Mouse (Mus musculus) cerebellum, adult 9-10 months (tissue): ENCODE results near the gene Atpif1.
"Not testable (repeated sequence)": the region's sequence is repeated elsewhere in the genome, so short reads cannot be mapped to it uniquely, and the experiment has no call there.

Experiments
- DNase-seq: peaks from one replicate; pipeline ENCODE4 v3.0.0; 2022

The Atpif1 gene

GRCm38 (mm10) chr4:132532981-132533916 is at the start of gene Atpif1:
Gene Atpif1, minus strand, starts transcription at chr4:132533659.
- DNase-seq, result peak; percentile 89

DNA sequence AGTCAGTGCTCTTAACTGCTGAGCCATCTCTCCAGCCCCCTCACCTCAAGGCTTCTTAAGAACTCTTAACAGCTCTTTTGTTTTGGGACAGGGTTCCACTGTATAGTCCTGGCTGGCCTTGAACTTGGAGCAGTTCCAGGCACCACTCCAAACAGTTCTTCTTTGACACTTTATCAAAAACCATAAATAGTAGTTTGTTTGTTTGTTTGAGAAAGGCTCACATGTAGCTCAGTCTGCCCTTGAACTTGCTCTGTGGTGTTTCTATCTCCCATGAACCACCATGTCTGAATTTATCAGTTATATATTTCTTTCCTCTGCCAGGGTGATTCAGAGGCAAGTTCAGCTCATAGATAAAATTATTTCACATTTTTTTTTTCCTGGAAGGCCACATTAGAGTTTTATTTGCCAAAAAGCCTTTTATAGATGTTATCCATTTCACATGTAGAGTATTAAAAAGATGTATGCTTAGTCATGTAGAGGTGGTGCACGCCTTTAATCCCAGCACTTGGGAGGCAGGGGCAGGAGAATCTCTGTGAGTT is 41.4 kb upstream of the Atpif1 start:
- DNase-seq, result no peak

GRCm38 (mm10) chr4:132573327-132573726 is 39.9 kb upstream of the Atpif1 start:
- DNase-seq, result no peak

DNA sequence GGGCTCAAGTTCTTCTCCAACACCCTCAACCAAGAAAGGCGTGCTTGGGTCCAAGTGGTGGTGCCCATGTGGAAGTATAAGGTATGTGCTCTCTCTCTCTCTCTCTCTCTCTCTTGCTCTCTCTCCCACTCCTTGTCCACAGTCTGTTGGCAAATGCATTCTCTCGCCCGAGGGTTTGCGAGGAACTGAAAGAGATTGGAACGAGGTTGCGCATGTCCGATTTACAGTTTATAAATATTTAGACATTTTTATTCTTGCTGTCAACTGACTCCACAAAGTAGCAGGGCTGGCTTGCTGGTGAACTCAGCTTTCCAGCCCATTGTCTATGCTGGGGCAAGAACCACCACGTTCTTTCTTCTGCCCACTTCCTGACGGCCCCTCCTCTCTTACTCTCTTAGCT is 37.7 kb upstream of the Atpif1 start:
- DNase-seq, result no peak

DNA sequence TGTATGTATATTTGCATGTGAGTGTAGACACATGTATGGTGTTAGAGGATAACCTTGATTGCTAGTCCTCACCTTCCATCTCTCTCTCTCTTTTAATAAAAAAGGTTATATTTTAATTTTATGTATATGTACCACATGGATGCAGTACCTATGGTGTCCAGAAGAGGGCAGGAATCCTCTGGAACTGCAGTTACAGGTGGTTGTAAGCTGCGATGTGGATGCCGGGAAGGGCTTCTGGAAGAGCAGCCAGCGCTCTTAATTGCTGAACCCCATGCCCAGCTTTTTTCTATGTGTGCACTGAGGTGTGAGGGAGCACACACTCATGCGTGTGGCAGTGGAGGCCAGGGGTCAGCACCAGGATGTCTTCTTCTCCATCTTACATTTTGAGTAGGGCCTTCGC is 35.7 kb upstream of the Atpif1 start:
- no peak for DNase-seq

DNA sequence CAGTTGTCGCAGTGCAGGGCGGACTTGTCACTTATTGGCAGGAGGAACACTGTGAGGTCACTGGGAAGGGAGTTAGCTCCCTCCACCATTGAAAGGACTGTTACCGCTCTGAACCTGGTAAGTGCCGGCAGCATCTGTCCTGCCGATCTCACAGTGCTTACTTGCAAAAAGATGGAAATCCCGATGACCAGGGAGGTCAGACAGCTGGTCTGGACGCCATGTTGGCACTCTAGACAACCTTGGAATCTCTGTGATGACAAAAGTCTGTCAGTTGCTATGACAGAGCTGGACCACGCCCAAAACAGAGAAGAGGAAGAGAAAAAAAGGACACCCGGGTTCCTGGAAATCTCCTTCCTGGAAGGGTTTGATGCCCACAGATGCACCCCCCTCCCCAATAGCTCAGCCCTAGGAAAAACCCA is 33.9 kb upstream of the Atpif1 start:
- no peak for DNase-seq

DNA sequence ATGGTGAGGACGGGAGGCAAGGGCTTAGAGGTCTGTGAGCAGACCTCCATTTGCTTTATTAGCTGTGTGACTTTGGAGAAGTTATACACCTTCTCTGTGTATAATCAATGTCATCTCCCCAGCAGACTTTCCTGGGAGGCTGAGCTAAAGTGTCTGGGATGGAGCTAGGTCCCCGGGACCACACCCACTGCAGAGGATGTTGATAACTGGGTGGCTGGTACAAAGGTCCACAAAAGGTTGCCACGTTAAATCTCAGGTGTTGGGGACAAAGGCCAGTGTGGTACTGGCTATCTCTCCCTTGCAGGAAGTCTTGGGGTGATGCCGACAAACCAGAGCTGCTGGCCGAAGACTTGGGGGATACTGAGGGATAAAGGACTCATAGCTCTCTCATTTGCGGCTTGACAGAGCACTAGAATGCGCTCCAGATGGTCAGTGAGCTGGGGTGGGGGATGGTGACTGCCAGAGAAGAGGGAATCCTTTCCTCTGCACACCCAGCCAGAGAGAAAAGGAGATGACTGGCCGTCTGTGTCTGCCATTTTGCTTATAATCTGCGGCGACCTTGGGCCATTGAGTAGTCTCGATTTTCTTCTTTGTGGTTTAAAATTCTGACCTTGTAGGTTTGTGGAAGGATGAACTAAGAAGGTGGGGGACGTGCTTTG is 31.8 kb upstream of the Atpif1 start:
- DNase-seq, result no peak

DNA sequence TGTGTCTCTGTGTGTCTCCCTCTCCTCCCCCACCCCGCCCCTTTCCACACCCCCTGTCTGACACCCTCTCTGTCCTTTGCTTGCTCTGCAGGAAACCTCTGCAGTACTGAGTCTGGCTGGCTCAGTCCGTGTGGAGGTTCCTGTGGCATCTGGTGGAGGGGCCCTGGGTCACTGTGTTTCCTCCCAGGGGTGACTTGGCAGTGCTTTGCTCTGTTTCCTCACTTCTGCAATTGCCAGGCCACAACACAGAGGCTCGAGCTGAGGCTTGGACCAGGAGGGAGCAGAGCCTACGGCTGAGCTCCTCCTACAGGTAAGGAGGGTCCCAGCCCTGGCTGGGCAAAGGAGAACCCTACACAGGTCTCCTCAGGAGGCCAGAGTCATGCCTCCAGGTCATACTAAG is 30.5 kb upstream of the Atpif1 start, which contains the start of gene Ptafr:
TSS of gene Ptafr (plus strand) at position 103 of the 400 bp plus-strand sequence.
- no peak for DNase-seq

DNA sequence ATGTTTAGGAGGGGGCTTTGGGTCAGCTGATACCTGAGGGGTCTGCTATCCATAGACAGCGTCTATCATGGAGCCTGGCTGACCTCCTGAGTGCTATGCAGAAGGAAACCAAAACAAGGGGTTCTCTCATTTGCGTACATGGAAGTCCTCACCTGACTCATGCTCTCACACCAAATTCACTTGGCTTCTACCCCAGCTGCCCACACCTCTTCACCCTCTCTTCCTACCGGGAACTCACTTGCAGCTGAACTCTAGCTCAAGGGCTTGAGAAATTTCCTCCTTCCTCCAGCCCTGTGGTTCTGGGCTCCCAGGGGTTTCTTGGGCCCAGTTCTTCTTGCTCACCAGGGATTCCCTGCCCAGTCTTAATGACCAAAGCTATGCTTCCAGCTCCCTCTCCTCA is 29.8 kb upstream of the Atpif1 start:
- DNase-seq, result no peak

DNA sequence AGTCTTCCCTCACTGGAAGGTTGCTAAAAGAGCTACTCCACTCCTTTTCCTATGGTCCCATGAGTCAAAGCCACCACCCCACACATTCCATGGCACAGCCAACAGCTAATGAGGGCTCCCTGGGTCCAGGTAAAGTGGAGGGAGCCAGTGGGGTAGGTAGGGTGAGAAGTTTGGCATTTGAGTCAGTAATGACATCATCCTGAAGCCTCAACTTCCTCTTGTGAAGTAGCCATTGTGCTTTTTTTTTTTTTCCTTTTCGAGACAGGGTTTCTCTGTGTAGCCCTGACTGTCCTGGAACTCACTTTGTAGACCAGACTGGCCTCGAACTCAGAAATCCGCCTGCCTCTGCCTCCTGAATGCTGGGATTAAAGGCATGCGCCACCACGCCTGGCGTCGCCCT is 22.1 kb upstream of the Atpif1 start:
- DNase-seq, result not testable (repeated sequence)

DNA sequence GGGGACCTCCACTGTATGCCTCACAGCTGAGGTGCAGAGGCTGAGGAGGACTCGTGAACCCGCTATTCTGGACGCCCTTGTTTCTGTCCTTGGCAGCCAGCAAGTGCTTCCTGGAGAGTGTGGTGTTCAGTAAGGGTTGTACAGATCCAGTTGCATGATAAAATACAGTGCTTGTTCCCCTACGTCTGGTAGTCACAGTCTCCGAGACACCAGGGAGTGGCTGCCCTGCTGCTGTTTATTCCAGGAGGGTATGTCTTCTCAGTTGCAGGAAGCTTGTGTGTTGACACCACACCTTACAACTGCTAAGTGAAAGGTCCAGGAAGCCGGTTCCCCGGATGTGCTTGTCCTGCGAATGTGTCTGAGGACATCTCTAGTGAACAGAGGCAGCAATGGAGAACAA is 21.2 kb upstream of the Atpif1 start:
- DNase-seq, result no peak

- no peak for DNase-seq
These were observed 20.8 kb upstream of the Atpif1 start for GRCm38 (mm10) chr4:132554221-132554620.

DNA sequence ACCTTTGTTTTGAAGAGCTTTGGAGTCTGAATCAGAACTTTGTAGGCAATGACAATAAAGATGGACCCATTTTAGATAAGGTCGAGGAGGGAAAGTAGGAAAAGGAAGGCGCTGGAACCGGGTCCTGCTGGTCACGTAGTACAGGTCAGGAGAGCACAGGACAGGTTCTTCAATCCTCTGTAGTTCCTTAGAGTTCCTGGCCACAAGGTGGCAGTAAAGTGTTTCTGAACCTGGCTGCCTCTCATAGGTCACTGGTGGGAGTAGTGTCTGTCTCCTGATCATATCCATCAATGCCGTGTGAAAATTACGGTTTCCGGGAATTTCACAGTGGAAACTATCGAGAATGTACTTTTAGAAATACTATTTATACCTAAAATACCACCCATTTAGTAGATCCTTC is 12.4 kb upstream of the Atpif1 start:
- DNase-seq, result peak; percentile 73

DNA sequence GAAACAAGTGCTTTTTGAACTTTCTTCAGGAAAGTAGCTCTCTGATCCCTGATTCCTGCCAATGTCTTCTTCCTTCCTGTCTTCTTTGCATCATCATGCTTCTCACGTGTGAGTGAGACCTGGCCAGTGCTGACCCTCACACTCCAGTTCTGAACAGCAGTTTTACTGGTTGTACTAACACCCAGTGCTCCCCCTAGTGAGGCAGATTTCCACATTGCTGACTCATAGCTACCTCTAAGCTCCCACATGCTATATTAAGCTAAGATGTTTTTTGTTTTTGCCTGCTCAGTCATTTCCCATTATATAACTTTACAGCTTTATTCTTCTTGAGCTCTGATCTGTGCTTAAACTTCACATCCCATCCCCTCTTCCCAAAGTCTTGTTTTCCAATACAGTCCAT is 9.3 kb upstream of the Atpif1 start:
- no peak for DNase-seq

DNA sequence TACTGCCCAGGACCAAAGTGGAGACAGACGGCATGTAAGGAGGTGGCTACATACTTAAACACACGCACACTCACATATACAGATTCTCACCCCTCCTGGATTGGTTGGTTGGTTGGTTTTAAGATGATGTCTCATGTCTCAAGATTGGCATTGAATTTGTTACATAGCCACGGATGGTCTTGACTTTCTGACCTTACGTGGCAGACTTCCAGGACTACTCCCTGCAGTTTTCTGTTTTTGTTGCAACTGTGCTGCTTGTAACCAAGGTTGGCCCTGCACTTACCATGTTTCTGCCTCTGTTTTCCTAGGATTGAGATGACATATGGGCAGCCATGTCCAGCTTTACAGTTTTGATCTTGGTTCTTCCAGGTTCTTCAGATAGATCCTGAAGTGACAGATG is 8.0 kb upstream of the Atpif1 start:
- DNase-seq, result no peak

GRCm38 (mm10) chr4:132539481-132539880 is 6.0 kb upstream of the Atpif1 start:
- DNase-seq, result no peak

- DNase-seq, result peak; percentile 93
These were observed 2.1 kb upstream of the Atpif1 start, which contains the start of gene Dnajc8 for GRCm38 (mm10) chr4:132535406-132536121. Gene Dnajc8, plus strand, starts transcription at chr4:132535550.

GRCm38 (mm10) chr4:132532496-132532895 is 963 bp downstream of the Atpif1 start:
- DNase-seq, result peak; percentile 52

DNA sequence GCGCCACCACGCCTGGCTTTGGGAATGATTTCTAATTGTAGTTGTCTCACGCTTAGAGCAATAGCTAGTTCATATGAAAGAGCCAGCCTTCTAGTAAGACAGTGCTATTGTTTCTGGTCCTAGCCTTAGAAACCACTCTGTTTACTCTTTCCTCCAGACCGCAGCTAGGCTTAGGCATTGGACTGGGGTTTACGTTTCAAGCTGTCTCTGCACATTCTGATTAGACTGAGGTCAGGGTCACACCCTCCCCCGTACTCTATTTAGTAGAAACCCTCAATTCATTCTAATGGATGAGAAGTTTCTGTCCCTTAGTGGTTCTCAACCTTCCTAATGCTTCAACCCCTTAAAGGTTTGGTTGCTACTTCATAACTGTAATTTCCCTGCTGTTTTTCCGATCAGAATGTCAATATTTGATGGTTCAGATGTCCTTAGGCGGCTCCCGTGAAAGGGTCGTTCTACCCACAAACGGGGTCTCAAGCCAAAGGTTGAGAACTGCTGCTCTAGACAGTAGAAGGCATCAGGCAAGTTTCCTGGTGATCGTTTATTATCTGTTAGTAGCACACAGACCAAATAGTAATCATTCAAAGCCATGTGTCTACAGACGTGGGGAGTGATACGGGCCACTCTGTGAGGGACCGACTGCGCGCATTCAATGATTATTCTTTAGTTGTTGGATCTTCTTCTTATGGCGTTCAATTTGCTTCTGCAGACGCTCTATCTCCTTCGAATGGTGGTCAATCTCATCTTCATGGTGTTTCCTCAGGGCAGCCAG is 3.2 kb downstream of the Atpif1 start:
- DNase-seq, result no peak

DNA sequence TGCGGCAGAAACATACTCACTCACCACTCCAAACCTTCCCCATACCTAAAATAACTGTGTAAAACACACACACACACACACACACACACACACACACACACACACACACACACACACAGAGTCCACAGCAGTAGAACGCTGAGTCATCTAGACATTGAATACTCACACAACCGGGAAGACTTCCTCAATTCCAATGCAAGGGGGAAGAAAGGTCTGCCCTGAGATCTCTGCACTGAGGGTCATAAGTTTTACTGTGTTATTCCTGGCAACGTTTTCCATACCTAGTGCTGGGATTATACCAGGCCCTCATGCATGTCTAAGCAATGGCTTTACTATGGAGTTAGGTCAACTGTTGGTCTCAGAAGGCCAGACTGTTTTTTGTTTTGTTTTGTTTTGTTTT is 4.1 kb downstream of the Atpif1 start:
- no peak for DNase-seq

DNA sequence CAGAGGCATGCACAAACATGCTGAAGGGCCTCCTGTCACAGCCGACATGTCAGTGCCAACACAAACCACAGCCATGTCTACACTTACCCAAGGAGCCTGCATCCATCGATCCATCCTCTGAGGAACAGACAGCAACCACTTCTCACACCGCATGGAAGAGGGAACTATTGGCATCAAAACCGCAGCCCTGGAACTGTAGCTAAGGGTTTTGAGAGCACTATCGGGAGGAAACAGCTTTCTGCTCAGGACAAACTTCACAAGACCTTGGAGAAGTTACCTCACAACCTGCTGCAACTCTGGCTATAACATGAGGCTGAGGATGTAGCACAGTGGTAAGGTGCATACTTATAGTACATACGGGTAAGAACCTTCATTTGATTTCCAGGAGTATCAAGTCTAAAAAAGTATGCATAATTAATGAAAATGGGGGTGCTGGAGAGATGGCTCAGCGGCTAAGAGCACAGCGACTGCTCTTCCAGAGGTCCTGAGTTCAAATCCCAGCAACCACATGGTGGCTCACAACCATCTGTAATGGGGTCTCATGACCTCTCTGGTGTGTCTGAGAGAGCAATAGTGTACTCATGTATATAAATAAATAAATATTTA is 5.4 kb downstream of the Atpif1 start:
- no peak for DNase-seq

DNA sequence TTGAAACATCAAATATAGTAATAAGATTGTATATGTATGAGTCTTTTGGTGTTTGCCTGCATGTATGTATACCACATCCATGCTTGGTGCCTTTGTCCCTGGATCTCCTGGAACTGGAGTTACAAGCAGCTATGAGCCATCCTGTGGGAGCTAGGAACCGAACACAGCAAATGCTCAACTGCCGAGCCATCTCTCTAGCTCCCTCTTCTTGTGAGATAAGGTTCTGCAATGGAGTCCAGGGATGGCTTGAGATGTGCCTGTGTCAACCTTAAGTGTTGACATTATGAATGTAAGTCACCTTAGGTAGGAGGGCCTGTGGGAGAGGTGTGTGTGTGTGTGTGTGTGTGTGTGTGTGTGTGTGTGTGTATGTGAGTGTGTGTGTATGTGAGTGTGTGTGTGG is 6.8 kb downstream of the Atpif1 start:
- no peak for DNase-seq
